Mouse (Mus musculus): ENCODE measurements around the gene Pigf.

DNA sequence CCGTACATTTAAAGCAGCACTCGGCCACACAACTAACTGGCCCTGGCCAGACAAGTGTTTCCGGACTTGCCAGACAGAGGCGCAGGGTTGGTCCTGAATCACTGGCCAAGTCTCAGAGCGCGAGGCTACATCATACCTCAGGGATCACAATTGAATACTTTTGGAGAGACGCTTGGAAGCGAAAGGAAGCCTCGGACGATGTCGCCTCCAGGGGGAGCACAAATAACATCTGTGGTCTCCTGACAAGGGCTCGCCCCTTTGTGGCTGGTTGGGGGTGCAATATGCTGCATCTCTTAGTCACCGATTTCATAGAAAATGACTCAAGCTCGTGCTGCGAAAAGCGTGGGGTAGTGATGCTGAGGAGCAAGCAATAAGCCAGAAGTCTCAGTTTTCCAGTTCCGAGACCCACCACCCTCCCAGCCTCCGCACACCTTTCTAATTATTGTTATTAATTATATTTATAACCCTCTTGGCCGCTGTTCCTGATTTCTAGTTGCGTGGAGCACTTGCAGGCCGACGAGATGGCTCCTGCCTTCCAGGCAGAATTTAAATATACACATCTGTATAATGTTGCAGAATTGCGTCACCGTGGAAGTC is 62.8 kb downstream of the Pigf start:
- TF ChIP-seq CTCF (IDR thresholded peaks at IDR 0.05; ENCODE audit: extremely low read depth, insufficient read length, insufficient replicate concordance, low read depth, low read length) (peak; percentile 73), POLR2A (IDR thresholded peaks at IDR 0.05; ENCODE audit: low read depth, low read length) (no peak)

Measured in small intestine, adult 2 months (tissue).